Mouse (Mus musculus) layer of hippocampus, postnatal 14 days (tissue): ENCODE results near the gene Cdk8. TPM values are rescaled to one million over a fixed set of nuclear protein-coding genes. Genes with fewer than 3 reads are reported as not detected.

ENCODE experiments used
- DNase-seq, 2 experiments: peaks; one replicate each; pipeline ENCODE4 v3.0.0; 2021 to 2022; ENCODE audit warnings: low spot score in 2 of 2, mixed read lengths in 1 of 2
- total RNA-seq, 2 experiments: library from RNA; stranded (reverse); gene quantifications; 2 replicates each; pipeline ENCODE4 v1.2.3; 2021

Gene Cdk8
- total RNA-seq, 2 experiments from 2014 or later = 42.0 to 47.0 TPM

- DNase-seq = no peak
These were observed 85.3 kb downstream of the Cdk8 start for GRCm38 (mm10) chr5:146316316-146316715.

- peak in 1 of 2 experiments; percentile 34 for DNase-seq
These were observed 87.0 kb downstream of the Cdk8 start for GRCm38 (mm10) chr5:146318051-146318450.

GRCm38 (mm10) chr5:146318461-146318860, 87.4 kb downstream of the Cdk8 start:
- no peak for DNase-seq

GRCm38 (mm10) chr5:146328941-146329340, 97.9 kb downstream of the Cdk8 start:
- DNase-seq = no peak

GRCm38 (mm10) chr5:146329541-146329940, 98.5 kb downstream of the Cdk8 start:
- DNase-seq = no peak

- DNase-seq = peak; percentile 41 to 69
These were observed 99.2 kb downstream of the Cdk8 start for GRCm38 (mm10) chr5:146330031-146330764.

GRCm38 (mm10) chr5:146330765-146331115, 99.7 kb downstream of the Cdk8 start:
- DNase-seq = no peak

- DNase-seq = no peak
These were observed 100.1 kb downstream of the Cdk8 start for GRCm38 (mm10) chr5:146331131-146331530.

GRCm38 (mm10) chr5:146332541-146332940, 101.5 kb downstream of the Cdk8 start:
- no peak for DNase-seq

- no peak for DNase-seq
These were observed 103.4 kb downstream of the Cdk8 start for GRCm38 (mm10) chr5:146334410-146334809.

- peak; percentile 28 to 49 for DNase-seq
These were observed 107.0 kb downstream of the Cdk8 start for GRCm38 (mm10) chr5:146338064-146338463.

- no peak for DNase-seq
These were observed 109.0 kb downstream of the Cdk8 start for GRCm38 (mm10) chr5:146340037-146340436.

GRCm38 (mm10) chr5:146344911-146345686, 114.1 kb downstream of the Cdk8 start:
- peak; percentile 36 to 47 for DNase-seq

- DNase-seq = peak in 1 of 2 experiments; percentile 37
These were observed 116.1 kb downstream of the Cdk8 start for GRCm38 (mm10) chr5:146347081-146347480.

- no peak for DNase-seq
These were observed 118.2 kb downstream of the Cdk8 start for GRCm38 (mm10) chr5:146349183-146349582.

GRCm38 (mm10) chr5:146350784-146351183, 119.8 kb downstream of the Cdk8 start:
- DNase-seq = no peak

GRCm38 (mm10) chr5:146352006-146352405, 121.0 kb downstream of the Cdk8 start:
- DNase-seq = no peak

Other genes with a start within 250 kb of the Cdk8 start
- gene Cyp3a25, start 221.6 kb upstream of the Cdk8 start, total RNA-seq = not detected
- gene Cyp3a59, start 152.0 kb upstream of the Cdk8 start, total RNA-seq = not detected
- not detected for gene Gm5565, start 70.7 kb upstream of the Cdk8 start, total RNA-seq
- gene Gm6309, start 60.5 kb upstream of the Cdk8 start, total RNA-seq = not detected
- gene 1700001J03Rik, start 45.9 kb upstream of the Cdk8 start, total RNA-seq = under 1 TPM; 0.69 to 0.97 TPM
- gene Rnf6, start 9.7 kb upstream of the Cdk8 start, total RNA-seq = 10 to 100 TPM; 52.8 to 52.9 TPM
- 10 to 100 TPM; 92.7 to 98.3 TPM for gene Wasf3, start 153.8 kb downstream of the Cdk8 start, total RNA-seq